Mouse (Mus musculus) midbrain, postnatal 0 days (tissue): Measurements from ENCODE around the gene Chmp5. TPM values are rescaled to one million over a fixed set of nuclear protein-coding genes. Genes with fewer than 3 reads are reported as not detected.

Source experiments
- ATAC-seq: fragments of 200-750 bp; cut with Nextera tagmentation; 2 replicates; pipeline ENCODE4 v1.8.0; 2017; ENCODE audit warnings: moderate number of reproducible peaks, mild to moderate bottlenecking, moderate TSS enrichment, moderate library complexity; ENCODE audit not compliant: low FRiP score
- DNase-seq: peaks from one replicate; pipeline ENCODE4 v3.0.0-alpha.2; 2015; ENCODE audit warnings: low spot score
- H3K27ac ChIP-seq: fragments of 300-500 bp; sonication (generic); 2 replicates; pipeline ENCODE4 v1.5.1; 2014; ENCODE audit warnings: low read depth, mild to moderate bottlenecking, low read length, mixed read lengths
- H3K27me3 ChIP-seq: fragments of 300-500 bp; sonication (generic); 2 replicates; pipeline ENCODE4 v1.6.1; 2014; ENCODE audit warnings: low read length, control low read depth, mixed read lengths; ENCODE audit not compliant: insufficient read depth
- H3K36me3 ChIP-seq: fragments of 300-500 bp; sonication (generic); 2 replicates; pipeline ENCODE4 v1.6.1; 2014; ENCODE audit warnings: low read length, control low read depth, mixed read lengths; ENCODE audit not compliant: insufficient read depth
- H3K4me1 ChIP-seq: fragments of 300-500 bp; sonication (generic); 2 replicates; pipeline ENCODE4 v1.6.1; 2014; ENCODE audit warnings: mild to moderate bottlenecking, control low read depth, antibody characterized with exemption, low read length, mixed read lengths; ENCODE audit not compliant: insufficient read depth
- H3K4me2 ChIP-seq: fragments of 300-500 bp; sonication (generic); 2 replicates; pipeline ENCODE4 v1.6.1; 2014; ENCODE audit warnings: low read depth, mild to moderate bottlenecking, low read length, mixed read lengths; ENCODE audit not compliant: poor library complexity, severe bottlenecking
- H3K4me3 ChIP-seq: fragments of 300-500 bp; sonication (generic); 2 replicates; pipeline ENCODE4 v1.5.1; 2014; ENCODE audit warnings: low read depth, mild to moderate bottlenecking, low read length, moderate library complexity
- H3K9ac ChIP-seq: fragments of 300-500 bp; sonication (generic); replicated peaks from 2 replicates; pipeline ENCODE4 v1.6.1; 2014; ENCODE audit warnings: mild to moderate bottlenecking, low read length, moderate library complexity, mixed read lengths; ENCODE audit not compliant: poor library complexity, severe bottlenecking
- H3K9me3 ChIP-seq: fragments of 300-500 bp; sonication (generic); 2 replicates; pipeline ENCODE4 v1.6.1; 2016; ENCODE audit warnings: low read length, control low read depth
- CTCF ChIP-seq: IDR thresholded peaks from 2 replicates; pipeline ENCODE4 v1.5.1; 2016; ENCODE audit warnings: antibody characterized with exemption, mild to moderate bottlenecking
- WGBS: fragments of 180-500 bp; shearing (Covaris S2); extraction: QIAGEN DNeasy Blood & Tissue Kit; methylation state at CpG from one replicate; pipeline ENCODE4 v1.1.7; 2014; 5-methylcytosine and 5-hydroxymethylcytosine counted together
- polyA plus RNA-seq: library from polyadenylated mRNA; unstranded; fragments of >200 nt; fragmentation: Nextera tagmentation; extraction: Ambion mirVana; gene quantifications from 2 replicates; pipeline ENCODE4 v1.2.1, GENCODE M21; 2015
- total RNA-seq: library from RNA; depleted of rRNA; stranded (reverse); fragments of >200 nt; gene quantifications from 2 replicates; pipeline ENCODE4 v1.2.3, GENCODE M21; 2014

The Chmp5 gene
- total and polyA plus RNA-seq, 2 experiments from 2014 or later, result 66.9 to 131 TPM

DNA sequence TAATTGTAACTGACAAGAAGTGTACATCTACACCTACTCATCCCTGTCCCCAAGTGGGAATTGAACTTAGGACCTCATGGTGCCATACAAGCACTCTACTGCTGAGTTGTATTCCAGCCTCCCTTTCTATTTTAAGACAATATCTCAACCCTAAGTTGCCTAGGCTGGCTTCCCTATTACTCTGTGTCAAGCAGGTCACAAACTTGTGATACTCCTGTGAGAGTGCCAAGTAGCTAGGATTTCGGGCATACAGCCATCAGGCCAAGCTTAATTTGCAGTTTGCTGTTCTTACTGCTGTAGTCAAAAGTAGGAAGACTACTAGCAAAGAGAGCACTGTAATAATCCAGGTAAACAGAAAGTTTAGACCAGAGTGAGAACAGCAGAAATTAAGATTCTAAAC lies 35.5 kb downstream of the Chmp5 start:
- H3K36me3 ChIP-seq, result peaks cover 53% of the 10 kb centered on the region
- H3K4me1 ChIP-seq, result no peaks in the 10 kb centered on the region
- H3K9me3 ChIP-seq, result no peaks in the 10 kb centered on the region
- H3K27me3 ChIP-seq, result no peaks in the 10 kb centered on the region
- ATAC-seq, result no peak
- 90% methylated on average over 1 of the region's 1 CpGs for WGBS
- H3K4me3 ChIP-seq, result no peak overlapping the region
- TF ChIP-seq CTCF, result no peak
- H3K4me2 ChIP-seq, result no peak overlapping the region
- DNase-seq, result no peak
- H3K9ac ChIP-seq, result no peak overlapping the region
- H3K27ac ChIP-seq, result no peak overlapping the region

GRCm38 (mm10) chr4:40989633-40990032 lies 41.4 kb downstream of the Chmp5 start:
- WGBS, result 79% methylated on average over 6 of the region's 6 CpGs
- no peak overlapping the region for H3K27ac ChIP-seq
- H3K9ac ChIP-seq, result no peak overlapping the region
- H3K4me1 ChIP-seq, result no peaks in the 10 kb centered on the region
- no peak overlapping the region for H3K4me2 ChIP-seq
- ATAC-seq, result no peak
- DNase-seq, result no peak
- H3K9me3 ChIP-seq, result no peaks in the 10 kb centered on the region
- no peak overlapping the region for H3K4me3 ChIP-seq
- H3K36me3 ChIP-seq, result peaks cover 82% of the 10 kb centered on the region
- no peaks in the 10 kb centered on the region for H3K27me3 ChIP-seq
- TF ChIP-seq CTCF, result no peak

- no peaks in the 10 kb centered on the region for H3K4me1 ChIP-seq
- TF ChIP-seq CTCF, result no peak
- no peak overlapping the region for H3K4me3 ChIP-seq
- WGBS, result 97% methylated on average over 6 of the region's 6 CpGs
- ATAC-seq (no peak), DNase-seq (no peak)
- no peak overlapping the region for H3K9ac ChIP-seq
- H3K27me3 ChIP-seq, result no peaks in the 10 kb centered on the region
- no peaks in the 10 kb centered on the region for H3K9me3 ChIP-seq
- H3K27ac ChIP-seq, result no peak overlapping the region
- H3K4me2 ChIP-seq, result no peak overlapping the region
- peaks cover 80% of the 10 kb centered on the region for H3K36me3 ChIP-seq
These were observed 48.1 kb downstream of the Chmp5 start for GRCm38 (mm10) chr4:40996302-40996701.

DNA sequence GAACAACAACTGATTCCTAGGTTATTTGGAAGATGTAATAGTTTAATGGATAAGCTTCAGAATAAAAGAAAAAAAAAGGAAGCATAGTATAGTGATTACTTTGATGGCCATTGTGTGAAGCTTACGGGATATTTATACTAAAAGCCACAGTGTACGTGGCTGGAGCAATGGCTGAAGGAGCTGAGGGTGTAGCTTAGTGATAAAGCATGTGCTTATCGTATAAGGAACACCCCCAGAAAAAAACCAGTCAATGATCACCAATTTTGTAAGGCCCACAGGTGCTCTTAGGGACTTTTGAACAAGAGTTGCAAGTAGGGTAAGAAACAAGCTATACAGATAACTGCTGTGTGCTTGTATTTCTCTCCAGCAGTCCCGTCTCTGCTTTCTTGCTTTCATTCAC lies 49.7 kb downstream of the Chmp5 start:
- H3K4me2 ChIP-seq, result no peak overlapping the region
- no peaks in the 10 kb centered on the region for H3K4me1 ChIP-seq
- no peak overlapping the region for H3K4me3 ChIP-seq
- H3K9ac ChIP-seq, result no peak overlapping the region
- 94% methylated on average over 4 of the region's 4 CpGs for WGBS
- H3K36me3 ChIP-seq, result peaks cover 80% of the 10 kb centered on the region
- DNase-seq, result no peak
- ATAC-seq, result no peak
- H3K27ac ChIP-seq, result no peak overlapping the region
- H3K9me3 ChIP-seq, result no peaks in the 10 kb centered on the region
- no peaks in the 10 kb centered on the region for H3K27me3 ChIP-seq
- TF ChIP-seq CTCF, result no peak

- no peak for DNase-seq
- no peak overlapping the region for H3K4me2 ChIP-seq
- 84% methylated on average over 1 of the region's 1 CpGs for WGBS
- no peak overlapping the region for H3K27ac ChIP-seq
- TF ChIP-seq CTCF, result no peak
- H3K4me3 ChIP-seq, result no peak overlapping the region
- H3K36me3 ChIP-seq, result peaks cover 81% of the 10 kb centered on the region
- no peaks in the 10 kb centered on the region for H3K4me1 ChIP-seq
- no peak for ATAC-seq
- no peaks in the 10 kb centered on the region for H3K9me3 ChIP-seq
- H3K27me3 ChIP-seq, result no peaks in the 10 kb centered on the region
- H3K9ac ChIP-seq, result no peak overlapping the region
These were observed 52.1 kb downstream of the Chmp5 start for GRCm38 (mm10) chr4:41000271-41000670.

DNA sequence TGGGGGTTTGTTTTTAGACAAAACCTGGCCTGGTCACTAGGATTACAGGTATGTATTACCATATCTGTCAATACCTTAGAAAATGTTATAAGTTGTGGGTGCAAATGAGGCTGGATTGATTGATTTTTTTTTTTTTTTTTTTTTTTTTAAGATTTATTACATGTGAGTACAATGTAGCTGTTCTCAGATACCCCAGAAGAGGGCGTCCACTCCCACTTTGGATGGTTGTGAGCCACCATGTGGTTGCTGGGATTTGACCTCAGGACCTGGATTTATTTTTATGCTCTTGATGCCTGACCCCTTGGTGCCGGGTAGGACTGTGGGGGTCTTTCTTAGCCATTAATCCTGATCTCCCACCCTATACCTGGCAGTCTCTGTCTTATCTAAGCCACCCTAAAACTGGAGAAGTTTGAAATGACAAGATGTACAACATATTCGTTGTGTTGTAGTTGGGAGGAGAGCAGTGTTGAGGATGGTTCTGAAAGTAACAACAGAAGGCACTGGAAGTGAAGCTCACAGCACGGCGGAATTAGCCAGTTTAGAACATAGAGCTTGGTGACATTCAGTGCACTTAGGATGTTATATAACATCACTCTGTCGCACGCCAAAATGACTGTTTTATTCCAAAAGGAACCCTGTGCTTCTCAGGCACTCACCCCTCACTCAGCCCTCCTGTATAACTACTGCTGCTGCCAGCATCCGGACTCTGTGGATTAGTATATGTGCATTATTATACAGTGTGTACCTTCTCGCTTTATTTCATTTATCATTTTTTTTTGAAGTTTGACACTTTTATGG lies 52.8 kb downstream of the Chmp5 start:
- Histone ChIP-seq H3K4me2 (no peak overlapping the region), H3K27me3 (no peaks in the 10 kb centered on the region), H3K4me3 (no peak overlapping the region), H3K9ac (no peak overlapping the region), H3K36me3 (peaks cover 74% of the 10 kb centered on the region), H3K27ac (no peak overlapping the region), H3K9me3 (no peaks in the 10 kb centered on the region), H3K4me1 (no peaks in the 10 kb centered on the region)
- TF ChIP-seq CTCF, result no peak
- WGBS, result 92% methylated on average over 9 of the region's 9 CpGs
- DNase-seq (no peak), ATAC-seq (no peak)
